Mouse (Mus musculus) liver, embryonic 11.5 days (tissue): ENCODE results near the gene Nfe2. TPM values are rescaled to one million over a fixed set of nuclear protein-coding genes. Genes with fewer than 3 reads are reported as not detected.

ENCODE experiments used
- ATAC-seq: fragments of 200-750 bp; cut with Nextera tagmentation; replicated peaks from 2 replicates; pipeline ENCODE4 v1.8.0; 2017; ENCODE audit warnings: moderate number of reproducible peaks, mild to moderate bottlenecking, moderate TSS enrichment, moderate library complexity; ENCODE audit not compliant: low FRiP score
- DNase-seq: peaks from one replicate; pipeline ENCODE4 v3.0.0-alpha.2; 2017; ENCODE audit warnings: low spot score
- H3K27ac ChIP-seq: fragments of 300-500 bp; sonication (generic); 2 replicates; pipeline ENCODE4 v1.5.1; 2014; ENCODE audit warnings: mild to moderate bottlenecking, low read depth, low read length, control low read depth
- H3K27me3 ChIP-seq: fragments of 300-500 bp; sonication (generic); replicated peaks from 2 replicates; pipeline ENCODE4 v1.6.1; 2014; ENCODE audit warnings: low read length, mixed read lengths; ENCODE audit not compliant: control insufficient read depth, insufficient read depth
- H3K36me3 ChIP-seq: fragments of 300-500 bp; sonication (generic); 2 replicates; pipeline ENCODE4 v1.6.1; 2014; ENCODE audit warnings: mild to moderate bottlenecking, low read length, moderate library complexity, mixed read lengths; ENCODE audit not compliant: control insufficient read depth, insufficient read depth
- H3K4me1 ChIP-seq: fragments of 300-500 bp; sonication (generic); replicated peaks from 2 replicates; pipeline ENCODE4 v1.6.1; 2014; ENCODE audit warnings: low read length, mixed read lengths; ENCODE audit not compliant: control insufficient read depth, insufficient read depth
- H3K4me2 ChIP-seq: fragments of 300-500 bp; sonication (generic); 2 replicates; pipeline ENCODE4 v1.6.1; 2014; ENCODE audit warnings: mild to moderate bottlenecking, control low read depth, moderate library complexity
- H3K4me3 ChIP-seq: fragments of 300-500 bp; sonication (generic); 2 replicates; pipeline ENCODE4 v1.5.1; 2014; ENCODE audit warnings: low read depth, low read length, control low read depth
- H3K9ac ChIP-seq: fragments of 300-500 bp; sonication (generic); 2 replicates; pipeline ENCODE4 v1.6.1; 2014; ENCODE audit warnings: low read depth, low read length, control low read depth
- H3K9me3 ChIP-seq: fragments of 300-500 bp; sonication (generic); 2 replicates; pipeline ENCODE4 v1.6.1; 2016; ENCODE audit warnings: low read length, inconsistent platforms, mixed read lengths; ENCODE audit not compliant: control insufficient read depth
- WGBS: fragments of 180-500 bp; shearing (Covaris S2); extraction: QIAGEN DNeasy Blood & Tissue Kit; methylation state at CpG from one replicate; pipeline ENCODE4 v1.1.7; 2014; 5-methylcytosine and 5-hydroxymethylcytosine counted together
- polyA plus RNA-seq: library from polyadenylated mRNA; unstranded; fragments of >200 nt; fragmentation: Nextera tagmentation; extraction: Ambion mirVana; gene quantifications from 2 replicates; pipeline ENCODE4 v1.2.1, GENCODE M21; 2014

Nfe2 gene
- polyA plus RNA-seq, 1 experiment from 2014 or later: 94.1 TPM

GRCm38 (mm10) chr15:103227022-103227421 is 31.2 kb downstream of the Nfe2 start:
- no peaks in the 10 kb centered on the region; the same call in 1 of the 2 replicates for H3K4me1 ChIP-seq
- no peak overlapping the region for H3K4me2 ChIP-seq
- H3K27me3 ChIP-seq: no peaks in the 10 kb centered on the region
- no peaks in the 10 kb centered on the region for H3K9me3 ChIP-seq
- H3K36me3 ChIP-seq: no peaks in the 10 kb centered on the region
- no peak for ATAC-seq
- no peak for DNase-seq
- H3K27ac ChIP-seq: no peak overlapping the region
- H3K4me3 ChIP-seq: no peak overlapping the region
- H3K9ac ChIP-seq: no peak overlapping the region
- WGBS: 90% methylated on average over 3 of the region's 3 CpGs

- Histone ChIP-seq H3K27me3 (no peaks in the 10 kb centered on the region), H3K4me3 (no peak overlapping the region), H3K27ac (no peak overlapping the region), H3K9me3 (no peaks in the 10 kb centered on the region), H3K9ac (no peak overlapping the region), H3K36me3 (no peaks in the 10 kb centered on the region; the same call in 1 of the 2 replicates), H3K4me1 (peaks cover 6% of the 10 kb centered on the region), H3K4me2 (no peak overlapping the region)
- no peak for ATAC-seq
- WGBS: 94% methylated on average over 2 of the region's 2 CpGs
- no peak for DNase-seq
Observed at GRCm38 (mm10) chr15:103224161-103224560, 34.0 kb downstream of the Nfe2 start.

DNA sequence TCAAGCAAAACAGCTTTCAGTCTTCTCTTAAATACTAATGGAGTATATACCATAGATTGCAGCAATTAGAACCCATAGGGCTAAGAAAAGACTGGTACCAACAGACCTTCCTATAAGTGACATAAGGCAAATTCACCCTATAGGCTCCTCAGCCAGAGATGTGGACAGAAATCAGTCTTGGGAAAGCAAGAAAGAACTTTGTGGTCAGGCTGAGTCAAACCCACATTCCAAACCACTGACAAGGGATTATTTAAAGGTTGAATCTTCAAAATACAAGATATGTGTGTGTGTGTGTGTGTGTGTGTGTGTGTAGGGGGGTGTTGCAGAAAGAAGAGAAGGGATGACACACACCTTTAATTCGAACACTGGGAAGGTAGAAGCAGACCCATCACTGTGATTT is 36.8 kb downstream of the Nfe2 start:
- WGBS: 80% methylated on average over 1 of the region's 1 CpGs
- ATAC-seq (no peak), DNase-seq (no peak)
- Histone ChIP-seq H3K36me3 (no peaks in the 10 kb centered on the region; the same call in 1 of the 2 replicates), H3K27me3 (no peaks in the 10 kb centered on the region), H3K4me3 (no peak overlapping the region), H3K27ac (no peak overlapping the region), H3K9ac (no peak overlapping the region), H3K9me3 (no peaks in the 10 kb centered on the region), H3K4me1 (peaks cover 19% of the 10 kb centered on the region), H3K4me2 (no peak overlapping the region)

GRCm38 (mm10) chr15:103220785-103221184 is 37.4 kb downstream of the Nfe2 start:
- ATAC-seq (no peak), DNase-seq (no peak)
- 56% methylated on average over 3 of the region's 3 CpGs for WGBS

DNA sequence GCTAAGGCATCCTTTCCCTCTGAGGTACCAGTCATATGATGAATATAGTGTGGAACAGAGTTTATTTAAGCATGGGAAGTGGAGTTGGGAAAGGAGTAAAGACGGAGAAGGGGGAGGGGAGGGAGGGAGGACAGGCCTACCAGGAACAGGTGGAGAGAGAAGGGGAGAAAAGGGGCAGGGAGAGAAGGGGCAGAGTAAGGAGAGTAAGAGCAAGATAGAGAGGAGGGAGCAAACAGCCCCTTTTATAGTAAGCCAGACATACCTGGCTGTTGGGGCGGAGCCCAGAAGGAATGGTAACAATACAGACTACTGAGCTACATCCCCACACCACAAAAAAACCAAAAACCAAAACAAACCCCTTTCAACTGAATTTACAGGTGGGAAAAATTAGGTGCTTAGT is 42.2 kb downstream of the Nfe2 start:
- peaks cover 34% of the 10 kb centered on the region for H3K4me1 ChIP-seq
- no peaks in the 10 kb centered on the region for H3K9me3 ChIP-seq
- DNase-seq (no peak), ATAC-seq (no peak)
- H3K27me3 ChIP-seq: no peaks in the 10 kb centered on the region
- WGBS: 44% methylated on average over 2 of the region's 2 CpGs
- no peak overlapping the region for H3K9ac ChIP-seq
- peaks cover 14% of the 10 kb centered on the region for H3K36me3 ChIP-seq
- peak overlapping the region; percentile 30; the same call in 1 of the 2 replicates for H3K27ac ChIP-seq
- H3K4me3 ChIP-seq: peak overlapping the region; percentile 16; the same call in 1 of the 2 replicates
- H3K4me2 ChIP-seq: peak overlapping the region; percentile 67

More at GRCm38 (mm10) chr15:103220785-103221184, 37.4 kb downstream of the Nfe2 start:
- Histone ChIP-seq H3K4me1 (peaks cover 25% of the 10 kb centered on the region), H3K27ac (no peak overlapping the region), H3K27me3 (no peaks in the 10 kb centered on the region), H3K9me3 (no peaks in the 10 kb centered on the region), H3K4me3 (no peak overlapping the region), H3K9ac (no peak overlapping the region), H3K36me3 (no peaks in the 10 kb centered on the region; the same call in 1 of the 2 replicates), H3K4me2 (no peak overlapping the region)

- ATAC-seq (peak; percentile 84), DNase-seq (peak; percentile 80)
- Histone ChIP-seq H3K9me3 (no peaks in the 10 kb centered on the region), H3K36me3 (peaks cover 21% of the 10 kb centered on the region), H3K27ac (peak overlapping the region; percentile 30), H3K4me1 (peaks cover 31% of the 10 kb centered on the region), H3K4me3 (peak overlapping the region; percentile 35), H3K9ac (peak overlapping the region; percentile 31; the same call in 1 of the 2 replicates), H3K27me3 (no peaks in the 10 kb centered on the region), H3K4me2 (peak overlapping the region; percentile 67)
- WGBS: 3% methylated on average over 15 of the region's 15 CpGs
Observed at GRCm38 (mm10) chr15:103214971-103215907, 43.0 kb downstream of the Nfe2 start.

DNA sequence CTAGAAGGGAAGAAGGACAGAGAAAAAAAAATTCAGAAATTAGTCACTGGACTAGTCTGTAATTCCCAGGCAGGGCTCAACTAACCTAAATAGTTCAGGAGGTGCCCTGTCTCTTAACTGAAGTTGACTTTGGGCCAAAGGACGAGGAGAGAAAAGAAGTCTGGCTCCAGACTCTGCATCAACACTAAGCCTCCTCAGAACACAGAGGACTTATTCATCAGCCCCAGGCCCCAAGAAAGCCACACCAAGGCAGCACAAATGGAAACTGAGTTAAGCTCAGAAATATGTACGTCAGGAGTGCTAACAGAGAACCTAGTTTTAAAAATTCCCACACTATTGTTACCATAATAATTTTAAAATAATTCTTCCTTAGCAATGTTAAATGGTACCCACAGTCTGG is 44.1 kb downstream of the Nfe2 start:
- 70% methylated on average over 2 of the region's 2 CpGs for WGBS
- peaks cover 26% of the 10 kb centered on the region for H3K36me3 ChIP-seq
- H3K9ac ChIP-seq: no peak overlapping the region
- DNase-seq (no peak), ATAC-seq (no peak)
- no peaks in the 10 kb centered on the region for H3K27me3 ChIP-seq
- no peak overlapping the region for H3K27ac ChIP-seq
- peak overlapping the region; percentile 53 for H3K4me2 ChIP-seq
- peaks cover 31% of the 10 kb centered on the region for H3K4me1 ChIP-seq
- 0 out of 2 replicates have a peak overlapping the region, but pooled peaks have one; percentile 5 for H3K4me3 ChIP-seq
- H3K9me3 ChIP-seq: no peaks in the 10 kb centered on the region

DNA sequence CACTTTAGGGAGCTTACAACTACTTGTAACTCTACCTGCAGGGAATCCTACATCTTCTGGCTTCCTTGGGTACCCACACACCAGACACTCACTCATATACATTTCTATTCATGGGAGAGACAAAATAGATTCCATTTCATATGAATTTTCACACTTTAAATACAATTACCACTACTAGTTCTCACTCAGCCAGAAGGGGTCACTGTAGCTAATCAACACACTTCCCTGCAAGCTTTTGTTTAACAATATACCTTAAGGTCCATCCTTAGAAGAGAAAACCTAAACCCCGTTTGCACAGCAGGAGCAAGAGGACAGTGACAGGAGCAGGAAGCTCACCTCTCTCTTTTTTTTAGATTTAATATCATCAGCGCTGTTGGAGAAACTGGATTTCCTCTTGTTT is 53.0 kb downstream of the Nfe2 start:
- ATAC-seq (no peak), DNase-seq (no peak)
- H3K27ac ChIP-seq: no peak overlapping the region
- no peaks in the 10 kb centered on the region for H3K9me3 ChIP-seq
- H3K9ac ChIP-seq: no peak overlapping the region
- WGBS: 73% methylated on average over 2 of the region's 2 CpGs
- H3K4me2 ChIP-seq: no peak overlapping the region
- H3K4me3 ChIP-seq: no peak overlapping the region
- no peaks in the 10 kb centered on the region for H3K4me1 ChIP-seq
- H3K27me3 ChIP-seq: no peaks in the 10 kb centered on the region
- H3K36me3 ChIP-seq: peaks cover 23% of the 10 kb centered on the region; the same call in 1 of the 2 replicates
